Mouse (Mus musculus) embryonic facial prominence, embryonic 12.5 days (tissue): Measurements from ENCODE around the gene Sgsm1. TPM values are rescaled to one million over a fixed set of nuclear protein-coding genes. Genes with fewer than 3 reads are reported as not detected.
A peak's percentile ranks its signal among the peaks of the same experiment; 100 is the strongest.

Experiments used
- ATAC-seq: fragments of 200-750 bp; cut with Nextera tagmentation; 2 replicates; pipeline ENCODE4 v1.8.0; 2017; ENCODE audit not compliant: insufficient number of reproducible peaks, insufficient read depth, low FRiP score, low TSS enrichment
- H3K27ac ChIP-seq: fragments of 300-500 bp; sonication (generic); 2 replicates; pipeline ENCODE4 v1.5.1; 2016; ENCODE audit warnings: mild to moderate bottlenecking
- H3K27me3 ChIP-seq: fragments of 300-500 bp; sonication (generic); 2 replicates; pipeline ENCODE4 v1.6.1; 2016; ENCODE audit warnings: mild to moderate bottlenecking, moderate library complexity
- H3K36me3 ChIP-seq: fragments of 300-500 bp; sonication (generic); 2 replicates; pipeline ENCODE4 v1.6.1; 2016; ENCODE audit warnings: mild to moderate bottlenecking
- H3K4me1 ChIP-seq: fragments of 300-500 bp; sonication (generic); 2 replicates; pipeline ENCODE4 v1.6.1; 2016
- H3K4me2 ChIP-seq: fragments of 300-500 bp; sonication (generic); replicated peaks from 2 replicates; pipeline ENCODE4 v1.6.1; 2016; ENCODE audit warnings: mild to moderate bottlenecking, moderate library complexity
- H3K4me3 ChIP-seq: fragments of 300-500 bp; sonication (generic); 2 replicates; pipeline ENCODE4 v1.5.1; 2016; ENCODE audit warnings: mild to moderate bottlenecking
- H3K9ac ChIP-seq: fragments of 300-500 bp; sonication (generic); 2 replicates; pipeline ENCODE4 v1.6.1; 2016; ENCODE audit warnings: mild to moderate bottlenecking, moderate library complexity
- H3K9me3 ChIP-seq: fragments of 300-500 bp; sonication (generic); 2 replicates; pipeline ENCODE4 v1.6.1; 2016; ENCODE audit warnings: mild to moderate bottlenecking, moderate library complexity
- WGBS: fragments of 180-500 bp; shearing (Covaris S2); methylation state at CpG from one replicate; pipeline ENCODE4 v1.1.7; 2016; 5-methylcytosine and 5-hydroxymethylcytosine counted together
- polyA plus RNA-seq: library from polyadenylated mRNA; unstranded; fragments of >200 nt; fragmentation: Nextera tagmentation; extraction: Ambion mirVana; gene quantifications from 2 replicates; pipeline ENCODE4 v1.2.1, GENCODE M21; 2016

Gene Sgsm1
- polyA plus RNA-seq, 1 experiment from 2014 or later, result 5.6 TPM

GRCm38 (mm10) chr5:113223888-113224287 is 86.7 kb downstream of the Sgsm1 start:
- Histone ChIP-seq H3K9me3 (peaks cover 3% of the 10 kb centered on the region; the same call in 1 of the 2 replicates), H3K27ac (peak overlapping the region; percentile 65; the same call in 1 of the 2 replicates), H3K36me3 (no peaks in the 10 kb centered on the region), H3K27me3 (peaks cover 23% of the 10 kb centered on the region), H3K4me2 (no peak overlapping the region), H3K4me3 (no peak overlapping the region), H3K4me1 (peaks cover 25% of the 10 kb centered on the region), H3K9ac (no peak overlapping the region)
- ATAC-seq, result no peak
- 51% methylated on average over 4 of the region's 4 CpGs for WGBS

GRCm38 (mm10) chr5:113221147-113221865 is 89.3 kb downstream of the Sgsm1 start, which contains the start of gene 2900026A02Rik:
TSS of gene 2900026A02Rik (minus strand) at chr5:113221236.
- H3K4me1 ChIP-seq, result peaks cover 19% of the 10 kb centered on the region
- no peak within 1 kb of the TSS for H3K27ac ChIP-seq

GRCm38 (mm10) chr5:113220383-113221146 is 90.0 kb downstream of the Sgsm1 start:
- H3K9ac ChIP-seq, result peak overlapping the region; percentile 71
- no peaks in the 10 kb centered on the region for H3K36me3 ChIP-seq
- H3K4me3 ChIP-seq, result peak overlapping the region; percentile 48
- WGBS, result 3% methylated on average over 63 of the region's 64 CpGs
- H3K9me3 ChIP-seq, result peaks cover 3% of the 10 kb centered on the region; the same call in 1 of the 2 replicates
- peak overlapping the region; percentile 98 for H3K4me2 ChIP-seq
- H3K27ac ChIP-seq, result no peak overlapping the region
- ATAC-seq, result no peak
- H3K27me3 ChIP-seq, result peaks cover 25% of the 10 kb centered on the region
- H3K4me1 ChIP-seq, result peaks cover 11% of the 10 kb centered on the region

More at GRCm38 (mm10) chr5:113221147-113221865, 89.3 kb downstream of the Sgsm1 start, which contains the start of gene 2900026A02Rik:
- H3K9ac ChIP-seq, result peak within 1 kb of the TSS; percentile 71
- no peak for ATAC-seq
- peaks cover 3% of the 10 kb centered on the region; the same call in 1 of the 2 replicates for H3K9me3 ChIP-seq
- H3K4me2 ChIP-seq, result peak within 1 kb of the TSS; percentile 98
- WGBS, result 9% methylated on average over 47 of the region's 62 CpGs
- H3K36me3 ChIP-seq, result no peaks in the 10 kb centered on the region
- H3K4me3 ChIP-seq, result peak within 1 kb of the TSS; percentile 48
- H3K27me3 ChIP-seq, result peaks cover 25% of the 10 kb centered on the region

GRCm38 (mm10) chr5:113219876-113220275 is 90.7 kb downstream of the Sgsm1 start:
- peaks cover 3% of the 10 kb centered on the region; the same call in 1 of the 2 replicates for H3K9me3 ChIP-seq
- no peak overlapping the region for H3K4me3 ChIP-seq
- 58% methylated on average over 7 of the region's 7 CpGs for WGBS
- ATAC-seq, result no peak
- H3K27ac ChIP-seq, result no peak overlapping the region
- H3K36me3 ChIP-seq, result no peaks in the 10 kb centered on the region
- H3K9ac ChIP-seq, result no peak overlapping the region
- no peak overlapping the region for H3K4me2 ChIP-seq
- H3K27me3 ChIP-seq, result peaks cover 25% of the 10 kb centered on the region
- H3K4me1 ChIP-seq, result peaks cover 6% of the 10 kb centered on the region; the same call in 1 of the 2 replicates

GRCm38 (mm10) chr5:113219450-113219849 is 91.1 kb downstream of the Sgsm1 start:
- peaks cover 9% of the 10 kb centered on the region for H3K4me1 ChIP-seq
- H3K36me3 ChIP-seq, result no peaks in the 10 kb centered on the region
- ATAC-seq, result no peak
- no peak overlapping the region for H3K27ac ChIP-seq
- H3K9me3 ChIP-seq, result peaks cover 3% of the 10 kb centered on the region; the same call in 1 of the 2 replicates
- no peak overlapping the region for H3K4me2 ChIP-seq
- whole genome bisulfite sequencing, result 69% methylated on average over 6 of the region's 6 CpGs
- H3K9ac ChIP-seq, result no peak overlapping the region
- H3K4me3 ChIP-seq, result no peak overlapping the region
- peaks cover 25% of the 10 kb centered on the region for H3K27me3 ChIP-seq

GRCm38 (mm10) chr5:113218617-113219235 is 91.9 kb downstream of the Sgsm1 start:
- no peaks in the 10 kb centered on the region for H3K36me3 ChIP-seq
- H3K4me1 ChIP-seq, result peaks cover 12% of the 10 kb centered on the region
- H3K27me3 ChIP-seq, result peaks cover 25% of the 10 kb centered on the region
- 62% methylated on average over 17 of the region's 17 CpGs for WGBS
- H3K9ac ChIP-seq, result no peak overlapping the region
- no peak overlapping the region for H3K27ac ChIP-seq
- no peak for ATAC-seq
- no peak overlapping the region for H3K4me2 ChIP-seq
- peaks cover 3% of the 10 kb centered on the region; the same call in 1 of the 2 replicates for H3K9me3 ChIP-seq
- no peak overlapping the region for H3K4me3 ChIP-seq

GRCm38 (mm10) chr5:113217076-113217475 is 93.5 kb downstream of the Sgsm1 start:
- Histone ChIP-seq H3K9ac (no peak overlapping the region), H3K9me3 (peaks cover 3% of the 10 kb centered on the region; the same call in 1 of the 2 replicates), H3K36me3 (no peaks in the 10 kb centered on the region), H3K4me1 (peaks cover 12% of the 10 kb centered on the region), H3K4me3 (no peak overlapping the region), H3K4me2 (no peak overlapping the region), H3K27me3 (peaks cover 25% of the 10 kb centered on the region), H3K27ac (no peak overlapping the region)
- WGBS, result 85% methylated on average over 12 of the region's 12 CpGs
- no peak for ATAC-seq

DNA sequence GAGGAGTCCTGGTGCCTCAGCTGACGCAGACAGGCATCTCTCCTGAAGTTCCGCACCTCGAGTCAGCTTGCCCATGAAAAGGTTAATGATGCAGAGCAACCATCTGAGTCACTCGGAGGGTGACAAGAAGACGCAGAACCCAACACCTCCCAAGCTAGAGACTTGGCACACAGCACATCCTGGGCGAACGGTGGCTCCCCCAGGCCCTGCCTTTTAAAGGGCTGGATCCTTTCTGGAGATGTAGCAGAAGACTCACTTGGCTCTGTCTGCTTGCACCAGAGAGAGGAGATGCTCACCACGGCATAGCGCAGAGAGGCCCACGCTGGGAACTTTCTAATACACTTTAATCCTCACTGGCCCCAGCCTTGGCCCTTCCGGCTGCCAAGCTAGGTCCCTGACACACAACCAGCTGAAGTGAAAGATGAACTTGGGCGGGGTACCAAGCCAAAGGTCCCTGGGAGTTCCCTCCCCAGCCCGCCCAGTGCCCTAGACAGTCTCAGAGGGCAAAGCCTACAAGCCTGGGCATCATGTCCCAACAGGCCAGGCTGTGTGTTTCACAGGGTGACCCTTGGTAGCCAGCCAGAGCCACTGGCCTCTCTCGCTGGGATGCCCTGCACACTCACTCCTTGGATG is 94.1 kb downstream of the Sgsm1 start:
- Histone ChIP-seq H3K27me3 (peaks cover 25% of the 10 kb centered on the region), H3K9ac (no peak overlapping the region), H3K27ac (no peak overlapping the region), H3K4me1 (peaks cover 12% of the 10 kb centered on the region), H3K4me3 (no peak overlapping the region), H3K4me2 (no peak overlapping the region), H3K9me3 (peaks cover 1% of the 10 kb centered on the region; the same call in 1 of the 2 replicates), H3K36me3 (no peaks in the 10 kb centered on the region)
- 71% methylated on average over 14 of the region's 14 CpGs for WGBS
- ATAC-seq, result no peak

DNA sequence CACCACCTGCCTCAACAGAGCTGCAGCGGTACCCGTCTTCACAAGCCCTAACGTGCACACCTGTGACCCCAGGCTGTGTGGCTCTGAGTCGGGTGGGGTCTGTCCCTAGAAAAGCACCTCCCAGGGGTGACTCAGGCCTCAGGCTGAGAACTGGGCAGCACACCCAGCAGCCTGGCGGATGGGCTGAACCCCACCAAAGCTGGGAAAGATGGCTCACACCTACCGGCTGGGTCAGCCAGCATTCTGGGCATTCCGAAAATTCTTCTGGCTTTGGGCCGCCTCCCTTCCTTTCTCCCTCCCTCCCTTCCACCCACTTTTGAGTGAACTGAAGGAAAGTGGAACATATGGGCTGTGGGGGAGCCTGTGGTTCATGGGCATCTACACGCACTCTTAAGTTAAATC is 95.0 kb downstream of the Sgsm1 start:
- WGBS, result 82% methylated on average over 9 of the region's 9 CpGs

GRCm38 (mm10) chr5:113214455-113214854 is 96.1 kb downstream of the Sgsm1 start:
- no peak for ATAC-seq
- H3K36me3 ChIP-seq, result no peaks in the 10 kb centered on the region
- H3K9ac ChIP-seq, result no peak overlapping the region
- H3K4me3 ChIP-seq, result no peak overlapping the region
- WGBS, result 55% methylated on average over 11 of the region's 11 CpGs
- H3K4me1 ChIP-seq, result peaks cover 8% of the 10 kb centered on the region
- no peak overlapping the region for H3K4me2 ChIP-seq
- H3K27me3 ChIP-seq, result peaks cover 8% of the 10 kb centered on the region
- no peaks in the 10 kb centered on the region for H3K9me3 ChIP-seq
- H3K27ac ChIP-seq, result 0 out of 2 replicates have a peak overlapping the region, but pooled peaks have one; percentile 9

More for the DNA sequence above, 95.0 kb downstream of the Sgsm1 start:
- H3K27ac ChIP-seq, result no peak overlapping the region
- H3K9me3 ChIP-seq, result no peaks in the 10 kb centered on the region
- H3K4me2 ChIP-seq, result no peak overlapping the region
- no peak for ATAC-seq
- no peaks in the 10 kb centered on the region for H3K36me3 ChIP-seq
- no peak overlapping the region for H3K9ac ChIP-seq
- H3K4me1 ChIP-seq, result peaks cover 9% of the 10 kb centered on the region
- no peak overlapping the region for H3K4me3 ChIP-seq
- H3K27me3 ChIP-seq, result peaks cover 18% of the 10 kb centered on the region

DNA sequence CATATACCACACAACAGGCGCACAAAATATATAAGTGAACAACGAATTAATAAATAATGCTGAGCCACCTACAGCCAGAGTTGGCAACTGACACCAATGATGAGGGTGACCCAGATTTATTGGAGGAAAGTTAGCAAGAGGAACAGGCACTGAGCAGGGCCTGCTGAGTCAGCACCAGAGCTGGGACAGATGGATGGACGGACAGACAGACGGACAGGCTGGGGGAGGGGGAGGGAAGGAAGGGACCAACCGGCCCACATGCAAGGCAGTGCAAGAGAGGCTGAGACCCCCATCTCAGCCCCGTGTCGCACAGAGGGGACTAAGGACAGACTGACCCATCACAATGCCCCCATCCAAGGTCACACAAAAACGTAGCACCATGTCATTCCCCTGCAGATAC is 96.5 kb downstream of the Sgsm1 start:
- ATAC-seq, result no peak
- 92% methylated on average over 8 of the region's 8 CpGs for WGBS
- no peak overlapping the region for H3K4me3 ChIP-seq
- H3K9ac ChIP-seq, result no peak overlapping the region
- no peaks in the 10 kb centered on the region for H3K36me3 ChIP-seq
- H3K27ac ChIP-seq, result 0 out of 2 replicates have a peak overlapping the region, but pooled peaks have one; percentile 9
- H3K4me2 ChIP-seq, result no peak overlapping the region
- no peaks in the 10 kb centered on the region for H3K9me3 ChIP-seq
- peaks cover 3% of the 10 kb centered on the region for H3K27me3 ChIP-seq
- peaks cover 12% of the 10 kb centered on the region for H3K4me1 ChIP-seq
